Mouse (Mus musculus): ENCODE results near the gene Jam2.

Jam2 gene

DNA sequence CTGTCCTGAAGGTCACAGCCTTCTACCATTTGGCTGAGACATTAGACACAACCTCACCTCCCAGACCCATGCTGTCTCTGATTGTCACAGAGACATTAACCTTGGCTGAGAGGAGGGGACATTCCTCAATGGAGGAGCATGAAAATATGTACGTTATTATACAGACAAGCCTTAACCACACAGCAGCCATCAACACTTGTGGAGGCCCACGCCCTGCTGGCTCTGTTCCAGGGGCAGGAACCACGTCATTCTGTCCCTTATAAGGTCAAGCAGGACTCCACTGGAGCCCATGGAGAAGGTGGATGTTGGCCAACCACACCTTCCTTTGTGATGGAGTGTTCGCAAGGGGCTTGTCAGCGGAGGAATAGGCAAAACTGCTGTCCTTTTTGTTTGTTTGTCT is 5.8 kb downstream of the Jam2 start:
- DNase-seq (ENCODE audit: low spot score in 2 of 2): no peak

DNA sequence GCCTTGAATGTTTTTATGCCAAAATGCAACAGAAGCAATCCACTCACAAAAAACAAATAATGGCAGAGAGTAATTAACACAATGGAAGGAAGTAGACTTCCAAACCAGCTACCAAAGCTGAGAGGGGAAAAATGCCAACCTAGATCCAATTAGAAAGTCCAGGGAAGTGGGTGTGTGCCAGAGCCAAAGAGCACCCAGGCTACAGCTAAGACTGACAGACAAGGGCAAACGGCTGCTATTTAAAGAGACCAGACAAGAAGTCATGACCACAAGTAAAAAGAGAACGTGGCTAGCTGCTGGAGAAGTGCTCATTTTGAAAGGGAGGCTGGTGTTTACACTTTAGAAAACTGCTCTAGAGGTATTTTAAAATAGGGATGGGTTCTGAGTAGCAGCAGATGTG is 9.4 kb downstream of the Jam2 start:
- DNase-seq (ENCODE audit: low spot score in 2 of 2): no peak

DNA sequence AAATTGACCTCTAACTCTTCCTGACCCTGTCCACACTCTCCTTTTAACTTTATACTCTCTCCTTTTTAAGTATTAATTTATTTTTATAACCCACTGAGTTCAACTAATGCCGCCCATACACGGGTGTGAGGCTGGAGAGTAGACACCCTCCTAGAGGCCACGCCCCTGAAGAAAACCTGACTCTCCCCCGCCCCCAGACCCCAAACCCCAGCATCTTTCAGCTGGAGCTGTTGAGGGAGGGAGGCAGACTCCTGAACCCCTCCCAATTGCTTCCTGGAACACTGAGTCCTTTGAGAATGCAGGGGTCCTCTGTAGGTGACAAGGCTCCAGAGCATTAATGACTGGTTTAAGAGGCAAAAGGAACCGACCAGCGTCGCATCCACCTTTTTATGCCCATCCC is 11.0 kb downstream of the Jam2 start:
- no peak for DNase-seq (ENCODE audit: low spot score in 2 of 2)

DNA sequence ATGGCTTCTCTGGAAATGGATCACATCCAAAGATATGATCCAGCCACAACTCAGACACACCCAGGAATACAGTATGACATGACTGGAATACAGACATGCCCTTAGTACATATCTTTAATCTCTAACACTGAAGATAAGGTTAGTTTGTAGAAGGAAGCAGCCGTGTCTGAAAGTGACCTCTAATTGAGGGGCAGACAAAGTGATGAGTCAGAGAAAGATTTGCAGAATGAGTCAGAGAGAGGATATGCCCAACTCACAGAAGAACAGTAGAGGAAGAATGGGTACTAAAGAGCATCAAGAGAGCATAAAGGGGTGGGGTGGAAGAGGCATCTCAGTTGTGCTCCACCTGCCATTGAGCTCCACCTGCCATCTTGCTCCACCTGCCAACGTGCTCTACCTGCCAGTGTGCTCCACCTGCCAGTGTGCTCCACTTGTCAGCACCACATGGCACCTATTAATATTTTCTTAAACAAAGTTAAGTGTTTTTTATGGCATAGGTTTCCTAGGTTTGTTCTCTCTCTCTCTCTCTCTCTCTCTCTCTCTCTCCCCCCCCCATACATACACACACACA is 16.8 kb downstream of the Jam2 start:
- DNase-seq (ENCODE audit: low spot score in 2 of 2): no peak

DNA sequence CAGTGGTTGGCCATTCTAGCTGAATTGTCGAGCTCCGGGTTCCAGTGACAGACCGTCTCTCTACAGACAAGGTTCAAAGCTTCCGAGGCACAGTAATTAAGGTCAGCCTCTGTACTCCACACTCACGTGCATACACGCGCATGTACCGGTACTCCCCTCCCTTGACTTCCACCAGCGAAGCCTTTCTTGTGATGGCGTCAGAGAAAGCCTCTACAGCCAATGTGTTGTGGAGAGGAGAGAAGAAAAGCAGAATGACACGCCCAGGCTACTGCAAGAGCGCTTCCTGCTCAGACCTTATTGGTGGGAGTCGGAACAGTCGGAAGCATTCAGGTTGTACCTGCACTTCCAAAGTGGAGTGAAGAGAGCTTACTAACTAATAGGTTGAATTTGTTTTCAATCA is 19.5 kb downstream of the Jam2 start:
- DNase-seq (ENCODE audit: low spot score in 2 of 2): no peak

DNA sequence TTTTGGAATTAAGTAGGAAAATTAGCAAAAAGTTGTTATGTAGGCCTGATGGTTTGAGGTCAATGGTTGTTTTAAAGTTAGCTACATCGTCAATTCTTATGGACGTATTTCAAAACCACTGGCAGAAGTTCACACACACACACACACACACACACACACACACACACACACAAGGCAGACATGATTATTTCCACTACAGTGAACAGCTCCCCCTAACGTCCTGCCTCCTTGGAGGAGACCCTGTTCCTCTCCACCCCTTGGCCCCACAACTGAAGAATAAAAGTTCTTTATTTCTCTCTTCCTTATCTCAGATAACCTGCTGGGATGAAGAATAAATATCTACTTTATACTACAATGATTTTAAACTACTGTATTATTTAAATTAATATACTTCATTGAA is 21.4 kb downstream of the Jam2 start:
- DNase-seq (ENCODE audit: low spot score in 2 of 2): no peak

DNA sequence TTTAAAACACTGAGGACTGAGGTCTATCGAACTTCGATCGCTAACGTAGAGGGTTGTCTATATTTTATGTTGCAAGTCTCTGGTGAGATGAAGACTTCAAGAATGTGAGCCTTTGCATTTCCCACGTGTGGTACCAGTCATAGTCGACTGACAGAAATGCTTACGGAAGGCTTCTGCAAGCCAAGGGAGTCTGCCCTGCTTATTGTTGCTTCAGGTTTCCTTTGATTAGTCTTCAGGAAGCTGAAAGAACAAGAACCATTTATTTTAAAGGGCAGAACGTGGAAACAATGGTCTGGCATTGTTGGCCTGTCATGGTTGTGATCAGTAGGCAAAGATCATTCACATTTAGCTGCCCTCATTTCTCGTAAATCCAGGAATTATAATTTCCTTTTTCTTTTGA is 22.8 kb downstream of the Jam2 start:
- DNase-seq (ENCODE audit: low spot score in 2 of 2): no peak

DNA sequence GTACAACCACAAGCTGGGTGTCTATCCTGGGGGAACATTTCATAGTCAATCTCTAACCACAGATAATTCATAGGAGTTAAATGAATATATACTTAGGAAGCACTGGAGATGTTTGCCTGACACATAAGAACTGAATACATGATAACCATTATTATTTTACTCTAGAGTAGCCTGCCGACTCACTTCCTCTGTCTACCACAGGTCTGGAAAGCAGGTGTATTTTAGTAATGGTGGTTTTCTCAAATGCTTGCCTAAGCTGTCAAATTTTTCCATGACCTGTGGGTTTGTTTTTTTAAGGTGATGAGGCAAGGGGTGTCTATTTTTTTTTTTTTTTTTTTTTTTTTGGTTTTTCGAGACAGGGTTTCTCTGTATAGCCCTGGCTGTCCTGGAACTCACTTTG is 26.1 kb downstream of the Jam2 start:
- no peak for DNase-seq (ENCODE audit: low spot score in 2 of 2)

DNA sequence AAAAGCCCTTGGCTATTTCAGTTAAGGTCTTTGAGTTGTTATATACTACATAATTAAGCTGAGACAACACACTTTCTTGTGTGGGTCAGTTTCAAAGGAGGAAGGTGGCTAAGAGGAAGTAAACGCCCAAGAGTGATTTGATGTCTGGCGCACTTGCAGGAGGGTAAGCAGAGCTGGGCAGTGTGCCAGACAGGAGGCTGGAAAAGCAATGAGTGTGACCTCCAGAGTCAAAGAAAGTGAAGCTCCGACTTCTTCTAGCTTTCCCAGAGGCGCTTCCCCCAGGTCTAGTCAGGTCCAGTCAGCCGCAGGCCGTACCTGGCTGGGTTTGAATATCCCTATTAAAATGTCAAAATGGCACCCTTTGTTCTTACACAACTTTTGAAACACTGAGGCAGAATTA is 28.3 kb downstream of the Jam2 start:
- no peak for DNase-seq (ENCODE audit: low spot score in 2 of 2)

DNA sequence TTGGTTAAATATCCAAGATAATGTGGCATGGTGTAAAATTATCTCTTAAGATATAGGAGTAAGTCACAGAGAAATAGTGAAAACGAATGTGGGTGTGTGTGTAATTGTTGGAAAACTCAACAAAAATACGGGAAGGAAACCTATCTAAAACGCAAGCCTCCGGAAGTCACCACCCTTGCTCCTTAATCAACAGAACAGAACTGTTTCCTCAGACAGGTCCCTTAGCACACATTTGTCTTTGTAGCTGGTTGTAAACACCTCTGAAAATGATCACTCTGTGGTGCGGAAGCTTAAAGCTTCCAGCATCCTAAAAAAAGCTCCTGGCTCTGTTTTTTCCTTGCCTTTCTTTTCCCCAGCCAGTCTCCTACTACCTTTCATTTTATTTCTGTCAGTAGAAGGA is 30.9 kb downstream of the Jam2 start:
- no peak for DNase-seq (ENCODE audit: low spot score in 2 of 2)

DNA sequence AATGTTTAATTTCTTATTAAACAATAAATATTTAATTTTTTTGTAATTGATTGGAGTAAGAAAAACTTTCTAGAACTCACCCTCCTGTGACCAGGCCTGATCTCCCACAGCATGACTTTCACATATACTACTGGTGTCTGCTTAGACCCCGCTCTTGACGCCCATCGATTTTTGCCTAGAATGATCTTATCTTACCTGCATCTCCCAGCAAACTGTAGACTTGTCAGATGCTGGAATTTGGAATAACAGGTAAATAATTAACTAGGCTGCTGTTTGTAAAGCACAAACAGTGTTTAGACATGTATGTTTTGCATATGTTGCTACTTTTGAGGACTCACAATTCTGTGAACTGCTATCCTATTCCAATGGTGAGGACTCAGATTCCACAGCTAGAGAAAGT is 32.3 kb downstream of the Jam2 start:
- DNase-seq (ENCODE audit: low spot score in 2 of 2): no peak

DNA sequence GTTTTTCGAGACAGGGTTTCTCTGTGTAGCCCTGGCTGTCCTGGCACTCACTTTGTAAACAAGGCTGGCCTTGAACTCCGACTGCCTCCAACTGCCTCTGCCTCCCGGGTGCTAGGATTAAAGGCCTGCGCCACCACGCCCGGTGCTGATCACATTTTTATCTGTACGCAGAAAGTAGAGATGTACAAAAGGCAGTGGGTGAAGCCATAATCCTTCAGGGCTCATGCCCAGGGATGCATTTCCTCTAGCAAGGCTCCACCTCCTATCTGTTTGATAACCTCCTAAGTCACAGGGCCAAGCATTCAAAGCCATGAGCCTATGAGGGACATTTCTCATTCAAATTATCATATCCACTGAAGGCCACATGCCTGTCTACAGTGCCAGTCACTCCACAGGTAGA is 34.0 kb downstream of the Jam2 start:
- DNase-seq (ENCODE audit: low spot score in 2 of 2): no peak

DNA sequence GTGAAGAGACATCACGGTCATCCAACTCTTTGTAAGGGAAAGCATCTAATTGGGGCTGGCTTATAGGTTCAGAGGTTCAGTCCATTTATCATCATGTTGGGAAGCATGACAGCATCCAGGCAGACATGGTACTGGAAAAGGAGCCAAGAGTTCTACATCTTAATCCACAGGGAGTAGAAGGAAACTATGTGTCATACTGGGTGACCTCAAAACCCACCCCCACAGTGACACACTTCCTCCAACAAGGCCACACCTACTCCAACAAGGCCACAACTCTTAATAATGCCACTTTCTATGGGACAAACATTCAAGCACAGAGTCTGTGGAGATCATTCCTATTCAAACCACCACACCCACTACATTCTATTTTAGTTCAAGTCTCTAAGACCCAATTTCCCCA is 36.3 kb downstream of the Jam2 start:
- DNase-seq (ENCODE audit: low spot score in 2 of 2): no peak

DNA sequence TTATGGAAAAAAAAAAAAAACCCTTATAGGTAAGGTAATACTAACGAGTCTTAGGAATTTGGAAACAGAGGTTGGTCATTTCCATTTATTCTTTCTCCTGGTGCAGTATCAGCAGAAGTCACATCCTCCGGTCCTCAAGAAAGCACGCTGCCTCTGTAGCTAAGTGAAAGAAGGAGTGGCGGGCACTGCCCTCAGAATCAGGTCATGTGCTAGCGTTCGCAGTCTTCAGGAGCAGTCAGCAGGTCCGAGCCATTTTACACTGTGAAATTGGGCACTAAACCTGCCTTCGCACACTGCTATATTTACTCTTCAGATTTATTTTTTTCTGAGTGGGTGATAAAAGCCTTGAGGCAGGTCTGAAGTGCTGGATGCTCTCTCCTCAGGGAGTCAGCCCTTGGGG is 39.9 kb downstream of the Jam2 start:
- no peak for DNase-seq (ENCODE audit: low spot score in 2 of 2)

DNA sequence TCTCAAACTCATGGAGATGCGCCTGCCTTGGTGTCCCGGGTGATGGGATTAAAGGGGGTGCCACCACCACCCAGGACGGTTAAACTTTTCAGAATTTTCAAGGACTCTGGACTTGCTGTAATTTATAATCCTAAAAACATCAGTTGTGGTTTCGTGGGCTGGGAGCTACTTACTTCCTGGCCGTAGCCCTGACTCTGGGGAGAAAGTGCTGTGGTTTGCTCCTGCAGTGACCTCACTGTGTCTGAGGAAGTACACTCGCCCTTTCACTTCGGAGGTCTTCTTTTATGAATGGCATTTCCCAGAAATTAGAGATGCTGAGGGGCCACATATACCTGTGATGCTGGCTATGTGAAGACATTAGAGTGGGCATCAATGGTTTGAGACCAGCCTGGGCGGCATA is 40.6 kb downstream of the Jam2 start:
- no peak for DNase-seq (ENCODE audit: low spot score in 2 of 2)

DNA sequence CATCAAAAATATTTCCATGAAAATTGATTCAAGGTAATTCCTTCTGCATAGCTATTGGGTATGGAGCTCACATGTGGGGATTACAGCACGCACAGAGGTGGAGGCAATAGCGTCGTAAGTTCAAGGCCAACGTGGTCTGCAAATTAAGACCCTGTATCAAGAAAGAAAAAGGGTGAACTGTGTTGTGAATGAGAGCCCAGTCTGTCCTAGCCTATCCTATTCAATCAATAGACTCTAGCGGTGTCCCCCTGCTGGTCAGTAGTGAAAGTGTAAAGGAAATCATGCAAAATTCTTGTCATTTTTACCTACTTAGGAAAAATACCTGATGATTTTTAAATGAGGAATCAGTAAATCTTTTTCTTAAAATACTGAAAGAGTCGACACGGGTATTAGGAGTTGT is 43.5 kb downstream of the Jam2 start:
- peak in 1 of 2 experiments; percentile 14 for DNase-seq (ENCODE audit: low spot score in 2 of 2)

DNA sequence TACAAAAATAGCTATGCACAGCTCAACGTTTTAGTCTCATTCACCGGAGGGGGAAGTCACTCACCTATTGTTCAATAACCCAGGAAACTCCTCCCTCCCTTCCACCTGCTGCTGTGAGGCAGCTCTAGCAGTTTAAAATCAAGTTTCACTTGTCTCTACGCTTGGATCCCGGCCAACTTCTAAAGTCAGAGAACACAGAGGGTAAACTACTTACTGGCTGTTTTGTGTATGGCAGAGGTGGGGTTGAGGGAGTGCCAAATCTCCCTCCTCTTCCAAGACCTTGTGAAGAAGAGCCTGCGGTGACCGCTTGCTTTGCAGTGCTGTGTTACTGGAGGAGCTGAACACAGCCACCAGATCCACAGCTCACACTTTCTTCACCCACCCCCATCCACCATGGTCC is 51.1 kb downstream of the Jam2 start:
- no peak for DNase-seq (ENCODE audit: low spot score in 2 of 2)

DNA sequence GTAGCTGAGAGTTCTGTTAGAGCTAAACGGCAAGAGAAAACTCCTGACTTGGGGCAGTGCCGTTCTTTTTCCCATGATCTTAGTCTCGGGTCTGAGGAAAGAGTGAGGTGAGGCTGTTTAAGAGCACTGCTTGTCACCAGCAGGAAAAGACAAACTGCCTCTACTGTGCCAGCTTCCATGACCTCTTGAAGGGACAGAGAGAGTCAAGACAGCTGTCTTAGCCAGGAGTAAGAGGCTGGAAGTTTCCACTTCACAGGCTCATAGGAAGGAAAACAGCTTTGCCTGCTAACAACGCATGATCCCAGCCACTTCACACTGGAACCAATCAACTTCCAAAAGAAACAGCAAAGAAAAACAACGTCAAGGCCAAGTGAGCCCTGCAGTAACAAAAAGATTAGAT is 57.8 kb downstream of the Jam2 start:
- DNase-seq (ENCODE audit: low spot score in 2 of 2): no peak

DNA sequence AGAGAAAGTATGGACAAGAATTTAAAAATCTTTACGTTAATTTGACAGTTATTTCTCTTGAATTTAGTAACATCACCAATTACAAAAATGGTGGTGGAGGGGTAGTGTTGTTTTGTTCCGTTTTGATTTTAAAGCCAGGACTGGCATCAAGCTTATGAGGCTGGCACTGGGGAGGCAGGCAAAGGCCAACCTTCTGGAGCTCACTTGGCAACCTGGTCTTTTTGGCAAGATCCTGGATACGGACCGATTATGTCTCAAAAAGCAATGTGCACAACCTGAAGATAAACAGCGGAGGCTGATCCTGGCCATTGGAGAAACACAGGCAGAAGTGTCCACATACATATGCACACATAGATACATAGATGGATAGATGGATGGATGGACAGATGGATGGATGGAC is 58.8 kb downstream of the Jam2 start:
- DNase-seq (ENCODE audit: low spot score in 2 of 2): no peak

DNA sequence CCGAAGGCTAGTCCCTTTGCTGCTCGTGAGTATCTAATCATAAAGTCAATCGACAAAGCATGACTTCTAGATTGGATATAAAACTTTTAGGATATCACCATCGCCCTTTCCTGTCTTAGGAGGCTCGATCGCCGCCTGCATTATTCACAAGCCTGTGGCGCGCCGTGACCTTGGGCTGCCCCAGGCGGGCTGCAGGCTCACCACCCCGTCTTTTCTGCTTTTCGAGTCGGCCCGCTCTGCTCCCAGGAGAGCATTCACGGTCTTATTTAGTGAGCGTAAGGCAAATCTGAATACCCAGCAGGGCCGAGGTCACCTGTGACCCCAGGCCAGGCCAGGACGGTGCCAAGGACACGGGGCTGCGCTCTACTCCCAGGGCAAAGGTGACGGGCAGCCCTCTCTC is 60.4 kb downstream of the Jam2 start:
- DNase-seq (ENCODE audit: low spot score in 2 of 2): no peak

DNA sequence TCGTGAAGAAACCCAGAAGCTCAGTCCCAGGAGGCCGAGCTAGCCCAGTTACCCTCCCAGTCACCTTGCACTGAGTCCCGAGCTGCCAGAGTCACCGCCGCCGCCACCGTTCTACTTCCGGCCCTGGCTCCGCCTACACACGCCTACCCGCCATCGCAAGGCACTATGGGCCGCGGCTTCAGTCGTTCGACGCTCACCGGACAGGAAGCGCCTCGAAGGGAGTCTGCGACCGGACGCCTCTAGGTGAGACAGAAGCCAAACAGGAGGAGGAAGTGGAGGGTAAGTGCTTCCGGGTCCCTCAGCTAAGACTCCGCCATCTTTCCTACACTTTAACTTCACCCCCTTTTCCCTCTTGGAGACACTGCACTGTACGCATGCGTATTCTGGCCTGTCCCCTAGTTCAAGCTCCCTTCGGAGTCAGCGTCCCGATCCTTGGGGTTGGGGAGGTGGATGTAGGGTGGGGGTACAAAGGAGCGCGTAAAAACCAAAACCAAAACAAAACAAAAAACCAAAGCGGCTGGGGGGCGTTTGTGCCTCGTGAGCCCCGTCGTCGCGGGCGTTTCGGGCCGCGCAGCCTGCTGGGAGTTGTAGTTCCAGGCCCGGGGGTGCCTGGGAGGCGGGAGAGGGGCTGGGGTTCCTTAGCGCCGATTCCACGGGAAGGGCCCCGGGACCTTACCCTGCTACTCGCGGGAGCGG is 61.0 kb downstream of the Jam2 start, which contains the start of gene Gabpa:
Gabpa (plus strand) TSS at position 181 of the 696 bp plus-strand sequence.
- peak; percentile 86 to 90 for DNase-seq (ENCODE audit: low spot score in 2 of 2)

DNA sequence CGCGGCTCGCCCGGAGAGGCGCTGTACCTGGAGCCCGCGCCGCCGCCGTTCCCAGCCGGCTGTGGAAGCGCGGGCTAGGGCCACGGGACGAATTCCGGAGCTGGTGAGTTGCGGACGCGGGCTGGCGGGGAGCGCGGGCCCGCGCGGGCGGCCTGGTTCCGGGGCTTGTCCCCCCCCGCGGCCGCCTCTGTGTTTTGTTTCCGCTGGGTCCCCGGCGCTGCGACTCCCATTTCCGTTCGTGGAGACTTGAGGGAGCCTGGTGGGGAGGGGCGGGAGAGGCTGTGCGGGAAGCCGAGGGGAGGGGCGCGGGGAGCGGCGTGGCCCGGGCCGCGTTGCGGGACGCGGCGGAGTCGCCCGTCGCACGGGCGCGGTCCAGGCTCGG is 61.5 kb downstream of the Jam2 start, which contains the start of gene Atp5j:
Atp5j (minus strand) TSS at position 185 of the 382 bp plus-strand sequence.
- DNase-seq (ENCODE audit: low spot score in 2 of 2): peak; percentile 73 to 74

DNA sequence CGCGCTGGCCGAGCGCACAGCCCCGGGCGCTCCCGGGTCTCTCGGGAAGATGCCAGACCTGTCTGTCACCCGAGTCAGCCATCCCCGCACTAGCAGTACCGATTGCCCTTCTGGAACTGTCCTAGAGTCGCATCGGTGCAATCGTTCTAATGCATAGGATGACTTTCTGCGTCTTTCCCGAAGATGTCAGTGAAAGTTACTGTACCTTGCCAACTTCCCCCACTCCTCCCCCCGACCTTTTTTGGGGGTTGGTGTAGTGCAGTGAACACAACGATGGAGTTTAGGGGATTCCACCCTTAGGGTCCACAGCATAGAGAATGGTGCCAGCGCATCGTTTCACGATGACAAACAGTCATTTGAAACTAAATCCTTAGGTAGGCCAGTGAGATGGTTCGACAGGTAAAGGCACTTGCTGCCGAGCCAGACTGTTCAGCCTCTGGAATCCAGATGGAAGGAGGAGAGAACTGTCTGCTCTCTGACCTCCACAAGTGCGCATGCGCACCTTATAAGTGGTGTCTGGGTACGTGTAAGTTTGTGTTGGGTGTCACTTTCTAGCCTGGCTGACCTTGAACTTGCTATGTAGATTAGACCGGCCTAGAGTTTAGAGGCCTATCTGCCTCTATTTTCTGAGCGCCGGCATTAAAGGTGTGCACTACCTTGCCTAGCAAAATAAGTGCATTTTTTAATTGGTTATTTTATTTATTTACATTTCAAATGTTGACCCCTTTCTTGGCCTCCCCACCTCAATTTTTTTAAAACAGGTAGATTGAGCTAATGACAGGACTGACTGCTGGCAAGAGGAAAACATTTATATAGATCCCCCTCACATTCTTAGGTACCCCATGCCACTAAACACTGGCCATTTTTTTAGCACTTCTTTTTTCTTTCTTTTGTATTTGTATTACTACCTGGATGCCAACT is 62.2 kb downstream of the Jam2 start:
- peak; percentile 30 to 41 for DNase-seq (ENCODE audit: low spot score in 2 of 2)
